In the genomic region with DNA sequence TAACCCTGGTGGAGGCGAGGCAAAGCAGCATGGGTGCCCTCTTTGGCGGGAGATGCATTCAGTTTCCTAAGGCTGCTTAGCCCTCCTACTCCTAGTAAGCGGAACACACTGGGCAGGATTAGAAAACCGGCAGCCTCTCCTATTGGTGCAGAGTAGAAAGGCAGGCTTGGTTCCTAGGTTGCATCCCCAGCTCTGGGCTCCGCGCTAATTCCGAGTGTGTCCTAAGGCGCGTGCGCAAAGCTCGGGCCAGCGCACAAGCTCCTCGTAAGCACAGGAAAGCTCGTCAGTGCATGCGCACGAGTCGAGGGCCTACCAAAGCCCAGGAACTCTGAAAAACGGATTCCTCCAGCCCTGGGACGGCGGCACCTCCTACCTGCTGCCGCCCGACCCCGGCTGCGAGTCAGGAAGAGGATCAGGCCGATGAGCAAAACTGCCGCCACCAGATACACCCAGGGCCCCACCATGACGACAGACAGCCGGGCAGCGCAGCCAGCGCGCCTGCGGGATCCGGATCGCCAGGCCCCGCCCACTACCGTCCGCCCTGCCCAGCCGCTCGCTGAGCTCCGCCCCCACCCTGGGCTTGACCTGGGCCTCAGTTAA, we compare ENCODE assay signal across 8 mouse cellular contexts. TPM values are rescaled to one million over a fixed set of nuclear protein-coding genes. Genes with fewer than 3 reads are reported as not detected.
DNase-seq lines count a peak whose midpoint lies in the region; ATAC-seq and TF ChIP-seq lines count a peak whose summit lies in the region.

Gene Ddrgk1 (minus strand): TSS at position 558 of the 600 bp plus-strand sequence.

- WGBS in forebrain, embryonic 13.5 days: under 1% methylated on average over 40 of the region's 40 CpGs
- WGBS in large intestine, adult 2 months: under 1% methylated on average over 40 of the region's 40 CpGs
- WGBS in liver, postnatal 0 days (ENCODE audit: insufficient replicate concordance): 1% methylated on average over 39 of the region's 40 CpGs
- WGBS in neural tube, embryonic 14.5 days: under 1% methylated on average over 39 of the region's 40 CpGs

- H3K4me2 ChIP-seq in forebrain, embryonic 13.5 days: peak within 1 kb of the TSS; percentile 73
- peak within 1 kb of the TSS; percentile 86 for H3K4me2 ChIP-seq in liver, postnatal 0 days (ENCODE audit: low read depth, low read length)
- peak within 1 kb of the TSS; percentile 66 for H3K4me2 ChIP-seq in neural tube, embryonic 14.5 days (ENCODE audit: low read depth, low read length)

- no peaks in the 10 kb centered on the region for H3K27me3 ChIP-seq in ES-Bruce4 (ENCODE audit: control insufficient read depth, insufficient read depth, low read length, poor library complexity, severe bottlenecking)
- H3K27me3 ChIP-seq in forebrain, embryonic 13.5 days: no peaks in the 10 kb centered on the region
- H3K27me3 ChIP-seq in liver, postnatal 0 days (ENCODE audit: insufficient read depth, low read length): no peaks in the 10 kb centered on the region
- no peaks in the 10 kb centered on the region for H3K27me3 ChIP-seq in neural tube, embryonic 14.5 days (ENCODE audit: control insufficient read depth, insufficient read depth, low read length)

- intact Hi-C loops in heart, postnatal 10 days (cut with DNase I): no loop called here

- peak within 1 kb of the TSS; percentile 87 for H3K9ac ChIP-seq in ES-Bruce4 (ENCODE audit: low read depth, poor library complexity, severe bottlenecking)
- H3K9ac ChIP-seq in forebrain, embryonic 13.5 days: peak within 1 kb of the TSS; percentile 93
- H3K9ac ChIP-seq in liver, postnatal 0 days (replicated peaks): peak within 1 kb of the TSS; percentile 84
- H3K9ac ChIP-seq in neural tube, embryonic 14.5 days (replicated peaks; ENCODE audit: low read depth, low read length): peak within 1 kb of the TSS; percentile 78

- DNase-seq in heart, postnatal 10 days: peak; percentile 94 to 95
- DNase-seq in large intestine, adult 2 months (ENCODE audit: low read depth, low spot score): peak; percentile 77
- DNase-seq in liver, postnatal 0 days: peak; percentile 94
- DNase-seq in testis, postnatal 10 days (ENCODE audit: low spot score): peak; percentile 96

- no peaks in the 10 kb centered on the region for H3K9me3 ChIP-seq in ES-Bruce4 (replicated peaks; ENCODE audit: control insufficient read depth, insufficient read depth, low read length, poor library complexity, severe bottlenecking)
- no peaks in the 10 kb centered on the region for H3K9me3 ChIP-seq in forebrain, embryonic 13.5 days (replicated peaks)
- H3K9me3 ChIP-seq in liver, postnatal 0 days (ENCODE audit: low read length): no peaks in the 10 kb centered on the region
- no peaks in the 10 kb centered on the region for H3K9me3 ChIP-seq in neural tube, embryonic 14.5 days (ENCODE audit: control insufficient read depth, low read length)

- TF ChIP-seq CTCF in ES-Bruce4 (IDR thresholded peaks at IDR 0.05; ENCODE audit: low read depth, low read length): no peak
- TF ChIP-seq CTCF in liver, postnatal 0 days (IDR thresholded peaks at IDR 0.05; ENCODE audit: low read depth): peak; percentile 34

- H3K36me3 ChIP-seq in ES-Bruce4 (ENCODE audit: control insufficient read depth, insufficient read depth, low read length, poor library complexity, severe bottlenecking): peaks cover 4% of the 10 kb centered on the region
- H3K36me3 ChIP-seq in forebrain, embryonic 13.5 days (ENCODE audit: poor library complexity, severe bottlenecking): peaks cover 29% of the 10 kb centered on the region
- peaks cover 19% of the 10 kb centered on the region for H3K36me3 ChIP-seq in liver, postnatal 0 days (replicated peaks; ENCODE audit: insufficient read depth, low read length)
- H3K36me3 ChIP-seq in neural tube, embryonic 14.5 days (ENCODE audit: control insufficient read depth, insufficient read depth, low read length): peaks cover 24% of the 10 kb centered on the region

- H3K4me1 ChIP-seq in ES-Bruce4 (ENCODE audit: control insufficient read depth, insufficient read depth, low read length): peaks cover under 1% of the 10 kb centered on the region
- peaks cover 38% of the 10 kb centered on the region for H3K4me1 ChIP-seq in forebrain, embryonic 13.5 days
- peaks cover 25% of the 10 kb centered on the region for H3K4me1 ChIP-seq in liver, postnatal 0 days (ENCODE audit: insufficient read depth)
- H3K4me1 ChIP-seq in neural tube, embryonic 14.5 days (ENCODE audit: control insufficient read depth, insufficient read depth, low read length): peaks cover 15% of the 10 kb centered on the region

- TF ChIP-seq EP300 in ES-Bruce4 (IDR thresholded peaks at IDR 0.05; ENCODE audit: insufficient read depth, low read depth, low read length): no peak
- no peak for TF ChIP-seq EP300 in liver, postnatal 0 days (IDR thresholded peaks at IDR 0.05; ENCODE audit: low read depth)

- H3K4me3 ChIP-seq in ES-Bruce4 (ENCODE audit: low read depth, low read length): peak within 1 kb of the TSS; percentile 89
- peak within 1 kb of the TSS; percentile 59 for H3K4me3 ChIP-seq in forebrain, embryonic 13.5 days
- H3K4me3 ChIP-seq in liver, postnatal 0 days (ENCODE audit: low read depth, low read length): peak within 1 kb of the TSS; percentile 57
- peak within 1 kb of the TSS; percentile 54 for H3K4me3 ChIP-seq in neural tube, embryonic 14.5 days (ENCODE audit: low read depth, low read length)

- TF ChIP-seq POLR2A in ES-Bruce4 (IDR thresholded peaks at IDR 0.05; ENCODE audit: insufficient read depth, low read length): peak; percentile 74

- H3K27ac ChIP-seq in ES-Bruce4 (ENCODE audit: insufficient read depth, low read length): peak within 1 kb of the TSS; percentile 69; the same call in 1 of the 2 replicates
- peak within 1 kb of the TSS; percentile 98 for H3K27ac ChIP-seq in forebrain, embryonic 13.5 days
- H3K27ac ChIP-seq in liver, postnatal 0 days (ENCODE audit: low read depth): peak within 1 kb of the TSS; percentile 96
- peak within 1 kb of the TSS; percentile 99 for H3K27ac ChIP-seq in neural tube, embryonic 14.5 days (ENCODE audit: low read depth, low read length)

- ATAC-seq in cerebellum, adult (ENCODE audit: insufficient number of reproducible peaks, low FRiP score, low TSS enrichment): peak; percentile 90
- peak; percentile 97 for ATAC-seq in forebrain, embryonic 13.5 days
- peak; percentile 94 for ATAC-seq in liver, postnatal 0 days
- peak; percentile 97 for ATAC-seq in neural tube, embryonic 14.5 days (ENCODE audit: low read depth)

RNA-seq across cellular contexts. Expression of gene Ddrgk1, which starts in this region (rescaled TPM):
- 38.9 and 39.3 TPM in 2 replicates for polyA plus RNA-seq in ES-Bruce4 (2011; ENCODE audit: insufficient read depth, insufficient read length, low read depth, missing spikeins)
- polyA plus RNA-seq in forebrain, embryonic 13.5 days (2015; fragmentation: Nextera tagmentation; extraction: Ambion mirVana): 53.0 and 55.9 TPM in 2 replicates
- 10 to 100 TPM; 63.0 to 68.3 TPM for total RNA-seq in heart, postnatal 10 days (2021)
- 56.9 and 58.7 TPM in 2 replicates for polyA plus RNA-seq in large intestine, adult 2 months (2012; rRNA removed)
- polyA plus RNA-seq in liver, postnatal 0 days (2015; fragmentation: Nextera tagmentation; extraction: Ambion mirVana): 71.4 and 71.8 TPM in 2 replicates
- polyA plus RNA-seq in neural tube, embryonic 14.5 days (2014; fragmentation: Nextera tagmentation; extraction: Ambion mirVana): 75.0 and 77.0 TPM in 2 replicates

Comparison
In these comparisons a context has a peak if more than half of its experiments do, and no peak if none do; other contexts are left out.
1. Peak in every context shown above with its lines: DNase-seq, ATAC-seq, H3K4me3 ChIP-seq and H3K27ac ChIP-seq.